Mouse (Mus musculus) ES-E14 (cell line): ENCODE measurements at regions not wholly inside any gene's neighbourhood (a gene's known extent, or its start where the extent isn't known, plus 50 kb on each side); places are given as distances from the start of the nearest gene placed in this dataset.

Experiments used
- DNase-seq: peaks from one replicate; pipeline ENCODE4 v3.0.0-alpha.2; 2013; ENCODE audit warnings: low read depth, low spot score
- H3K27ac ChIP-seq: 2 replicates; pipeline ENCODE4 v1.5.1; 2012; ENCODE audit warnings: low read depth, mild to moderate bottlenecking, low read length, moderate library complexity, mixed read lengths; ENCODE audit not compliant: poor library complexity, insufficient read depth, severe bottlenecking
- H3K36me3 ChIP-seq: 2 replicates; pipeline ENCODE4 v1.6.1; 2012; ENCODE audit warnings: mild to moderate bottlenecking, low read length, moderate library complexity, mixed read lengths; ENCODE audit not compliant: control insufficient read depth, poor library complexity, insufficient read depth, severe bottlenecking
- H3K4me1 ChIP-seq, 2 experiments: fragments of 150-350 bp in 1 of 2; sonication (generic) in 1 of 2; 2 replicates each; pipeline ENCODE4 v1.6.1; 2012; ENCODE audit warnings: low read length in 2 of 2, mild to moderate bottlenecking in 1 of 2, mixed read lengths in 1 of 2; ENCODE audit not compliant: control insufficient read depth in 2 of 2, insufficient read depth in 2 of 2, poor library complexity in 1 of 2
- H3K4me3 ChIP-seq, 2 experiments: fragments of 150-350 bp in 1 of 2; sonication (generic) in 1 of 2; 2 replicates each; pipeline ENCODE4 v1.5.1; 2012; ENCODE audit warnings: low read length in 2 of 2, low read depth in 1 of 2, mild to moderate bottlenecking in 1 of 2, mixed read lengths in 1 of 2; ENCODE audit not compliant: insufficient read depth in 1 of 2, poor library complexity in 1 of 2, severe bottlenecking in 1 of 2
- H3K9ac ChIP-seq: 2 replicates; pipeline ENCODE4 v1.6.1; 2012; ENCODE audit warnings: low read depth, mild to moderate bottlenecking, low read length, mixed read lengths; ENCODE audit not compliant: poor library complexity, insufficient read depth, severe bottlenecking
- H3K9me3 ChIP-seq: fragments of 150-350 bp; sonication (generic); 2 replicates; pipeline ENCODE4 v1.6.1; 2012; ENCODE audit warnings: low read depth, mild to moderate bottlenecking, low read length; ENCODE audit not compliant: control insufficient read depth, insufficient read depth
- CHD2 ChIP-seq: IDR thresholded peaks from 2 replicates; pipeline ENCODE4 v1.6.1; 2014; ENCODE audit warnings: mild to moderate bottlenecking, low read depth, low read length, inconsistent platforms
- HCFC1 ChIP-seq: IDR thresholded peaks from 2 replicates; pipeline ENCODE4 v1.6.1; 2012; ENCODE audit warnings: low read length, inconsistent platforms, borderline replicate concordance; ENCODE audit not compliant: insufficient read depth
- MAFK ChIP-seq: IDR thresholded peaks from 2 replicates; pipeline ENCODE4 v1.6.1; 2014; ENCODE audit warnings: mild to moderate bottlenecking, low read depth, low read length, inconsistent platforms; ENCODE audit not compliant: insufficient read depth
- ZC3H11A ChIP-seq: IDR thresholded peaks from 2 replicates; pipeline ENCODE4 v1.6.1; 2012; ENCODE audit warnings: low read depth, mild to moderate bottlenecking, inconsistent platforms, low read length, borderline replicate concordance
- ZNF384 ChIP-seq: IDR thresholded peaks from 2 replicates; pipeline ENCODE4 v1.6.1; 2012; ENCODE audit warnings: low read depth, low read length, inconsistent platforms
- in situ Hi-C, 2 experiments: fragments of 600-800 bp; cut with MboI; formaldehyde crosslinking; loops; one replicate each; pipeline ENCODE4 v1.15.1; 2025; ENCODE audit warnings: low sequenced_read_pairs in 2 of 2, inconsistent platforms in 1 of 2; ENCODE audit not compliant: unreplicated experiment in 2 of 2

- H3K9ac ChIP-seq, result no peak overlapping the region
- no peak overlapping the region for H3K4me3 ChIP-seq
- H3K27ac ChIP-seq, result no peak overlapping the region
- no peaks in the 10 kb centered on the region for H3K9me3 ChIP-seq
- H3K36me3 ChIP-seq, result no peaks in the 10 kb centered on the region
- in situ Hi-C loops, result no loop called here
- peaks cover 0 to 5% of the 10 kb centered on the region in 2 experiments; a peak in 1 of 4 replicates for H3K4me1 ChIP-seq
- DNase-seq, result no peak
- TF ChIP-seq ZNF384 (no peak), ZC3H11A (no peak), MAFK (no peak), CHD2 (no peak), HCFC1 (no peak)
These were observed 106.1 kb upstream of the Ldah start for GRCm38 (mm10) chr12:8101837-8102236.

GRCm38 (mm10) chr12:8103259-8103658, 104.6 kb upstream of the Ldah start:
- TF ChIP-seq CHD2, result no peak
- no peak for TF ChIP-seq ZNF384
- TF ChIP-seq HCFC1, result no peak
- TF ChIP-seq MAFK, result no peak
- no peak for TF ChIP-seq ZC3H11A
- Histone ChIP-seq H3K36me3 (no peaks in the 10 kb centered on the region), H3K27ac (no peak overlapping the region), H3K9me3 (no peaks in the 10 kb centered on the region), H3K4me3 (no peak overlapping the region), H3K4me1 (peaks cover 0 to 5% of the 10 kb centered on the region in 2 experiments; a peak in 1 of 4 replicates), H3K9ac (no peak overlapping the region)
- in situ Hi-C loops, result no loop called here
- DNase-seq, result no peak

- DNase-seq, result no peak
- Histone ChIP-seq H3K9me3 (no peaks in the 10 kb centered on the region), H3K4me3 (no peak overlapping the region), H3K4me1 (no peaks in the 10 kb centered on the region), H3K27ac (no peak overlapping the region), H3K36me3 (no peaks in the 10 kb centered on the region), H3K9ac (no peak overlapping the region)
- TF ChIP-seq CHD2, result no peak
- TF ChIP-seq ZC3H11A, result no peak
- TF ChIP-seq ZNF384, result no peak
- TF ChIP-seq MAFK, result no peak
- TF ChIP-seq HCFC1, result no peak
- in situ Hi-C loops, result no loop called here
These were observed 100.8 kb upstream of the Ldah start for GRCm38 (mm10) chr12:8107137-8107536.

GRCm38 (mm10) chr12:8109203-8109770, 98.6 kb upstream of the Ldah start:
- Histone ChIP-seq H3K4me3 (no peak overlapping the region), H3K36me3 (no peaks in the 10 kb centered on the region), H3K9me3 (no peaks in the 10 kb centered on the region), H3K9ac (no peak overlapping the region), H3K4me1 (no peaks in the 10 kb centered on the region), H3K27ac (no peak overlapping the region)
- TF ChIP-seq CHD2 (no peak), ZC3H11A (no peak), MAFK (no peak), ZNF384 (no peak), HCFC1 (no peak)
- in situ Hi-C loops, result no loop called here
- DNase-seq, result no peak
